In the genomic region with DNA sequence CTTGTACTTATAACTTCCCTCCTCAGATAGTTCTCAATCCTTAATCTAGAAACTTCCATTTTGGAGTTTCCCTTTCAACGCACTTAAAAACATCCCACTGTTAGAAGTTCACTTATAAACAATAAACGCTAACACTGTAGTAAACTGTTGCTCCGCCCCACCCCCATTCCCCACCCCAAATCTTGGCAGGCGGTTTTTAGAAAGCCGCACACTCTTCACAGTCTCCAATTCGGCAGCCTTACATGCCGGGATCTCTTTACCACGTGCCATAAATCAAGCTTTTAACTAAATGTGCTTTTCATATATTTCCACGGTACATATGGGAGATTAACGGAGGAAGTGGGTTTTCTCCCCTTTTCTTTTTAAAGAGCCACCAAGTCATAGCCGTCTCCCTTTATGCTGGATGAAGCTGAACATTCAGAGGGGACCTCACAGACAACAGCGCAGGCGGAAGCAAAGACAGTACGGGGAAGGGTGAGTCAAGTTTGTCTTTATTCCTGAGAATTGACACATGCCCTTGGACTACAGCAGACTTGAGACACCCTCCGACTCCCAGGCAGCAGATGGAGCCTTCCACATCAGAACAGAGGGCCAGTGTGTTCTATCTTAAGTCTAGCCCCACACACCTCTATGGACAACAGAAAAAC, we compare ENCODE assay signal across 16 mouse cellular contexts.
DNase-seq lines count a peak whose midpoint lies in the region; ATAC-seq lines count a peak whose summit lies in the region.
"Had no signal": no experiment of that assay in that cellular context is flagged by ENCODE, and none has a peak within 500 bp of the region (broad histone marks: within the 10 kb centered on the region; RNA-seq: fewer than 3 reads in every experiment).

No protein-coding gene starts in this region.

- no peak for DNase-seq in kidney, adult 8-10 months
- DNase-seq in ZHBTc4 (ENCODE audit: low read depth, low spot score) (peak; percentile 14), liver (no peak)
- no peak for DNase-seq in urinary bladder, postnatal 36 days (ENCODE audit: low spot score in 2 of 2)
- DNase-seq: cerebellum, adult 9-11 months; heart, postnatal 4 days; kidney, postnatal 4 days; right cerebral cortex, adult 18-20 months had no signal

- peak overlapping the region; percentile 39; the same call in 1 of the 2 replicates for H3K4me2 ChIP-seq in kidney, embryonic 15.5 days
- H3K4me2 ChIP-seq in embryonic facial prominence, embryonic 15.5 days (replicated peaks): 0 out of 2 replicates have a peak overlapping the region, but pooled peaks have one; percentile 19
- H3K4me2 ChIP-seq in limb, embryonic 13.5 days (replicated peaks): peak overlapping the region; percentile 51
- H3K4me2 ChIP-seq: forebrain, embryonic 15.5 days; liver, embryonic 15.5 days; midbrain, embryonic 12.5 days had no signal

- H3K9me3 ChIP-seq in kidney, embryonic 15.5 days (replicated peaks): no peaks in the 10 kb centered on the region
- no peaks in the 10 kb centered on the region for H3K9me3 ChIP-seq in embryonic facial prominence, embryonic 15.5 days (replicated peaks)
- H3K9me3 ChIP-seq in limb, embryonic 13.5 days: no peaks in the 10 kb centered on the region
- H3K9me3 ChIP-seq: forebrain, embryonic 15.5 days; liver, embryonic 15.5 days; midbrain, embryonic 12.5 days had no signal

- H3K9ac ChIP-seq in kidney, embryonic 15.5 days: no peak overlapping the region
- H3K9ac ChIP-seq in embryonic facial prominence, embryonic 15.5 days: no peak overlapping the region
- H3K9ac ChIP-seq in limb, embryonic 13.5 days: peak overlapping the region; percentile 35; the same call in 1 of the 2 replicates
- H3K9ac ChIP-seq: forebrain, embryonic 15.5 days; liver, embryonic 15.5 days; midbrain, embryonic 12.5 days had no signal

- WGBS in kidney, embryonic 15.5 days: 31% methylated on average over 15 of the region's 15 CpGs
- 27% methylated on average over 15 of the region's 15 CpGs for WGBS in embryonic facial prominence, embryonic 15.5 days
- WGBS in limb, embryonic 13.5 days: 15% methylated on average over 15 of the region's 15 CpGs

- peaks cover 28% of the 10 kb centered on the region for H3K4me1 ChIP-seq in kidney, embryonic 15.5 days
- peaks cover 20% of the 10 kb centered on the region for H3K4me1 ChIP-seq in embryonic facial prominence, embryonic 15.5 days
- peaks cover 62% of the 10 kb centered on the region for H3K4me1 ChIP-seq in limb, embryonic 13.5 days
- H3K4me1 ChIP-seq: liver, embryonic 15.5 days; midbrain, embryonic 12.5 days had no signal

- 0 out of 2 replicates have a peak, but pooled peaks have one; percentile 12 for ATAC-seq in kidney, embryonic 15.5 days (replicated peaks; ENCODE audit: low FRiP score)
- peak; percentile 43; the same call in 1 of the 2 replicates for ATAC-seq in embryonic facial prominence, embryonic 15.5 days (ENCODE audit: insufficient number of reproducible peaks, low FRiP score, low TSS enrichment, low read depth)
- ATAC-seq in limb, embryonic 13.5 days (ENCODE audit: low FRiP score, low read depth): peak; percentile 79
- ATAC-seq: forebrain, embryonic 15.5 days; Patski had no signal

- H3K27me3 ChIP-seq in kidney, embryonic 15.5 days: no peaks in the 10 kb centered on the region
- no peaks in the 10 kb centered on the region for H3K27me3 ChIP-seq in embryonic facial prominence, embryonic 15.5 days
- H3K27me3 ChIP-seq in limb, embryonic 13.5 days: no peaks in the 10 kb centered on the region; the same call in 1 of the 2 replicates
- H3K27me3 ChIP-seq: forebrain, embryonic 15.5 days; liver, embryonic 15.5 days; Patski had no signal

- H3K27ac ChIP-seq in kidney, embryonic 15.5 days: peak overlapping the region; percentile 66; the same call in 1 of the 2 replicates
- peak overlapping the region; percentile 65; the same call in 1 of the 2 replicates for H3K27ac ChIP-seq in embryonic facial prominence, embryonic 15.5 days (replicated peaks)
- peak overlapping the region; percentile 85 for H3K27ac ChIP-seq in limb, embryonic 13.5 days
- H3K27ac ChIP-seq: forebrain, embryonic 15.5 days; liver, embryonic 15.5 days; macrophage; midbrain, embryonic 12.5 days had no signal

- H3K36me3 ChIP-seq in kidney, embryonic 15.5 days: peaks cover 73% of the 10 kb centered on the region
- peaks cover 38% of the 10 kb centered on the region for H3K36me3 ChIP-seq in embryonic facial prominence, embryonic 15.5 days
- H3K36me3 ChIP-seq in limb, embryonic 13.5 days: peaks cover 59% of the 10 kb centered on the region
- H3K36me3 ChIP-seq: forebrain, embryonic 15.5 days had no signal

- H3K4me3 ChIP-seq in kidney, embryonic 15.5 days (replicated peaks): no peak overlapping the region
- no peak overlapping the region for H3K4me3 ChIP-seq in embryonic facial prominence, embryonic 15.5 days (replicated peaks)
- no peak overlapping the region; the same call in 1 of the 2 replicates for H3K4me3 ChIP-seq in limb, embryonic 13.5 days
- H3K4me3 ChIP-seq: forebrain, embryonic 15.5 days; liver, embryonic 15.5 days; midbrain, embryonic 12.5 days had no signal

Comparison
In these comparisons a context has a peak if more than half of its experiments do, and no peak if none do; other contexts are left out.
1. ATAC-seq: peak in every context shown above with its lines; median percentile 79 in limb, embryonic 13.5 days; 43 in embryonic facial prominence, embryonic 15.5 days; 12 in kidney, embryonic 15.5 days.